Mouse (Mus musculus): ENCODE measurements around the gene Sertad2.

Gene Sertad2

DNA sequence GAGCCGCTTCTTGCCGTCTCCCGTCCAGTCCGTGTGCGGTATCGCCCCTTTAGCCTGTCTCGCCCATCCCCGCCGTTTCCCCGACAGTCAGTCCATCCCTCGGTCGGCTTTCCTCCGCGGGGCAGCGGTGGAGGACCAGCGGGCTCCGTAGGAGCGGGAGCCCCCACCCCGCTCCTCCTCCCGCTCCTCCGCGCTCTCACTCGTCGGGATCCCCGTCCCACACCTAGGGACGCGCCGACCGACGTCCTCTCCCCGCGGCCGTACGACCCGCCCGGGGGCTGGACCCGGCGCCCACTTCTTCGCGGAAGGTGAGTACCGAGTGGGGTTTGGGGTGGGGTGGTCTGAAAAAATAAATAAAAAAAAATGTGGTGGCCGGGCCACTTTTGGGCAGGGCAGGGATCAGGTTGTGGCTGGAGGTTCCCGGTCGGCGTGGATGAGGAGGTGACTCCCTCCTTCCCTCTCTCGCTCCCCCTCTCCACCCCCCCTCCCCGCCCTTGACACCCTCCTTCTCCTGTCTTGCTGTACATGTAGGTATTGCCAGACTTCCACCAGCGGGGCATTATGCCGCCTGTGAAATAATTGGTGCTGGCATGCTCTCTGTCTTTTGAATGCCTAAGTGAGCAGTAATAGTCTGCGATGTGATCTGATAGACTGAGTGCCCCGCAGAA is 534 bp downstream of the Sertad2 start:
- in situ Hi-C loops (cut with MboI; ENCODE audit: low pct_unique_long_range_greater_than_20kb in 1 of 2, low sequenced_read_pairs in 2 of 2, unreplicated experiment in 1 of 2): no loop called here

DNA sequence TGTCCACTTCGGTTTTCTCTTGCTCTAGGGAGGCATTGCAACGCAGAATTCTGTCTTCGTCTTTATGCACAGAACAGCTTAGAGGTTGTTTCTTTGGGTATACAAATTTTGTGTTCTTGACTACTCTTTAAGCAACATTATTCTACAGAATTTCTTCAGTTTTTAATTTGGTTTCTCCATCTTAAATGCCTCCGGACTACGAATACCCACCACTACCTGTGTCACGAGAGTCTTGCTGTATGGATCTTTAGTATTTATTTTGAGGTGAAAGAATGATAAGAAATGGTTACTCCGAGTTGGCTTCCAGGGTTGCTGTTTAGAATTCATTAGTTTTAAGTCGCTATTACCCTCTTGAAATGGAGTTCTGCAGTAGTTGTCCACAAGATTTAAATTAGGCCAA is 1.3 kb downstream of the Sertad2 start:
- in situ Hi-C loops (cut with MboI; ENCODE audit: low pct_unique_long_range_greater_than_20kb in 1 of 2, low sequenced_read_pairs in 2 of 2, unreplicated experiment in 1 of 2): no loop called here

DNA sequence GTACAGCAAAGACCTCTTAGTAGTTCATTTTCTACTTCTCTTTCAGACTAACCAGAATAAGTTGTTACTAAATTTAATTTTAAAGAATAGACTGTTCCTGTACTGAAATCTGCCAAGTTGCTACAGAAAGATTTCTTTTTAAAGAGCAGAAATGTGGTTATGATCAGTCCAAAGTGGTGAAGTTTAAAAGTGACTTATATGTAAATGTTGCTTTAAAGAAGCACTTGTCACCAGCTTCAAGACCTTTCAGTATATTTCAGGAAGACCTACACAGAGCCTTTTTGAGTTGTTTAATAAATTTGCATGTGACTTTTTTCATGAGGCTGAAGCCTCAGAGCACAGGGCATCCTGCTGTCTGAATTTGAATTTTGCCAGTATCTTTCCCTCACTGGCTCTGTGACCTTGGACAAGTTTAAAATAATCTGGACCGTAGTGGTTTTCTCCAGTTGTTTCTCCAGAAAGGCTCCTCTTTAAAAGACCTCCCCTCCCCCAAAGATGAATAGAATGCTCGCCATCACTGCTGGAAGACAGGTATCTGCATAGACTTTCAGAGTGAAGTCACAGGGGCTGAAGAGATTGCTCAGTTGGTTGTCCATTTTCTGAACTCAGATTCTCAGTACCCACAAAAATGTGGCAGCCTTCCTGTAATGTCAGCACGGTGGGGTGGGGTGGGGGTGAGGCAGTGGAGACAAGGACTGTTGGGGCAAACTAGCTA is 1.9 kb downstream of the Sertad2 start:
- in situ Hi-C loops (cut with MboI; ENCODE audit: low pct_unique_long_range_greater_than_20kb in 1 of 2, low sequenced_read_pairs in 2 of 2, unreplicated experiment in 1 of 2): no loop called here

DNA sequence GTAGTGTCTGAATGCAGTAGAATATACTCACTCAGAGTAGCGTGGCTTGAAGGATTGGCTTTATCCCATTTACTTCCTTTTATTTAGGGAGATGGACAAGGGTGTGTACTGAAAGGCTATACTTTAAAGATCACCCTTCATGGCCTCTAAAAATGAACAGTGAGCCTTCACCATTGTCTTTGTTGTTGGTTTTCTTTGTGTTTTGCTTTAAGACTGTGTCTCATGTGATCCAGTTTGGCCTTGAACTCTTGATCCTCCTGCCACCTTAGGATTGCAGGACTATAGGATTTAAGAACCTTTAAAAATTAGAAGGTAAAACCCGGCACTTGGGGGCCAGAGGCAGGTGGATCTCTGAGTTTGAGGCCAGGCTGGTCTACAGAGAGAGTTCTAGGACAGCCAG is 6.4 kb downstream of the Sertad2 start:
- in situ Hi-C loops (cut with MboI; ENCODE audit: low pct_unique_long_range_greater_than_20kb in 1 of 2, low sequenced_read_pairs in 2 of 2, unreplicated experiment in 1 of 2): no loop called here

DNA sequence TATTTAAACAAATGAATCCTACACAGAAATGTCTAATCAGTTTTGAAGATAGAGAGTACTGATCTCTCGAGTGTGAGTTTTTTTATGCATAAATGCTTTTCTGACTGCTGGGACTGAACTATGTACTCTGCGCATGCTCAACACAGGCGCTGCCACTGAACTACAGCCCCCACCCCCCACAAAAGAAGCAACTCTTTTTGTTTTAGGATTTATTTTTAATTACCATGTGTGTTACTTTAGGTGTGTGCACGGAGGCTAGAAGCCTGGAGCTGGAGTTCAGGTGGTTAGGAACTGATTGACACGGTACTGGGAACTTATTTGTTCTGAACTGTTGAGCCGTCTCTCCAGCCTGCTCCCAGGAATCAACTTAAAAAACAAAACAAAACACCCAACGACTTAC is 7.1 kb downstream of the Sertad2 start:
- in situ Hi-C loops (cut with MboI; ENCODE audit: low pct_unique_long_range_greater_than_20kb in 1 of 2, low sequenced_read_pairs in 2 of 2, unreplicated experiment in 1 of 2): no loop called here

DNA sequence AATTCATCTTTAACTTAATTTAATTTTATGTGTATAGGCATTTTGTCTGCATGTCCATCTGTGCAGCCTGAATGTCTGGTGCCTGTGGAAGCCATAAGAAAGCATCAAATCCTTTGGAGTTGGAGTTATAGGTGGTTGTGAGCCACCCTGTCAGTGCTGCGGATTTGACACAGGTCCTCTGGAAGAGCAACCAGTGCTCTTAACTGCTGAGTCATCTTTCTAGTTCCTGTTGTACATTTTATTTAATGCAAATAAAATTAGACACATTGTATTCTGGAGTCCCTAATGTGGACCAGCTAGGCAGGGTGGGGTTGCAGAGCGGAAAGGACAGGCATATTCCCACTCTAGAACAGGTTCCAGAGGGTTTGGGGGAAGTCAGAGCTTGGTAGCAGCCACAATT is 9.0 kb downstream of the Sertad2 start:
- in situ Hi-C loops (cut with MboI; ENCODE audit: low pct_unique_long_range_greater_than_20kb in 1 of 2, low sequenced_read_pairs in 2 of 2, unreplicated experiment in 1 of 2): no loop called here

DNA sequence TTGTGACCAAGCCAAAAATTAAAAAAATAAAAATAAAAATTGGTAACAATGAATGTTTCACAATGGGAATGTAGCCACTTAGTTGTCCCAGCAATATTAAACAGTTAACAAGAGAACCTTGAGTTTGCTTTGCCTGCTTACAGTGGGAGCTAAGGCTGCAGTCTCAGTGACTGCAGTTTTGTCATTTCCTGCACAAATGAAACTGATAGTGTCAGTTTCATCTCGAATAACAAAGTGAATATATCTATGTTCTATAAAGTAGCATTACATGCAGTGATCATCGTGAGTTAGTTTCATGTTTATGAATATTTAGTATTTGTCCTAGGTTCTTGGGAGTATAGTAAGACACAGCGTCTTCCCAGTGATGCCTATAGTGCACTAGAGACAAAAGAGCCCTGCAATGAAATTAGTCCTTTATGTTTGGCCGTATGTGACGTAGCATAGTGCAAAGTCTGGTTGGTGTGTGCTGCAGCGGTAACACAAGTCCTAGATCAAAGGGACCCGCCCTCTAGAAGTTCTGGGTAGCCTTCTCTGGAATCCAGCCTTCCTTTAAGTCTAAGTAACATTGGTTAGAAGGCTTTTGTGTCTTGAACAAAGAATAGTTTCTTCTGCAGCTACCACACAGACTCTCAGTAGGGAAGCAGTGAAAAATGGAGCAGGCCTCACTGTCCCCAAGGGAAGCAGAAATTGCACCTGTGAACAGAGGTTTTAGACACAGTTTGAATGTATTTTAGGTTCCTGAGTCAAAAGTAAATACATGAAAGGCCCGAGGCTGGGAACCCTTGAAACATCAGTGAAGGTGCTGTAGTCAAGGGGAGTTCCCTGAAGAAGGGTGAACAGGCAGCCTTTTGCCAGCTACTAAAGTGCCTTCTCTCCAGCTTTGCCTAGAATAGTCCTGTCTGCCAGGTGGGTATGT is 10.0 kb downstream of the Sertad2 start:
- in situ Hi-C loops (cut with MboI; ENCODE audit: low pct_unique_long_range_greater_than_20kb in 1 of 2, low sequenced_read_pairs in 2 of 2, unreplicated experiment in 1 of 2): no loop called here

DNA sequence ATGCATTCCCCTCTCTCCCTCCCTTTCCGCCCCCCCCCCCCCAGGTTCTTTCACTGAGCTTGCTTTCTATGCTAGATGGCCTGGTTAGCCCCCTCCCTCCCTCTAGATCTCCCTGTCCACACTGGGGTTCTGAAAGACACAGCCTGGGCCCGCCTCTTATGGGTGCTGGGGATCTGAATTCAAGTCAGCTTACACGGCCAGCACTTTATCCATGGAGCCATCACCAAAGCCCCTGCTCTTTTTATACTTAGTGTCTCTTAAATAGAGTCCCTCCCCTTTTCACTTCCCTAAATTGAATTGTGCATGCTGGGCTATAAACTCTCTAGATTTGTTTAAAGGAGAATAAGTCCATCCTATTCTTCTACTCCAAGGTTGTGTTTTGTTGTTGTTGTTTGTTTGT is 12.6 kb downstream of the Sertad2 start:
- in situ Hi-C loops (cut with MboI; ENCODE audit: low pct_unique_long_range_greater_than_20kb in 1 of 2, low sequenced_read_pairs in 2 of 2, unreplicated experiment in 1 of 2): no loop called here

DNA sequence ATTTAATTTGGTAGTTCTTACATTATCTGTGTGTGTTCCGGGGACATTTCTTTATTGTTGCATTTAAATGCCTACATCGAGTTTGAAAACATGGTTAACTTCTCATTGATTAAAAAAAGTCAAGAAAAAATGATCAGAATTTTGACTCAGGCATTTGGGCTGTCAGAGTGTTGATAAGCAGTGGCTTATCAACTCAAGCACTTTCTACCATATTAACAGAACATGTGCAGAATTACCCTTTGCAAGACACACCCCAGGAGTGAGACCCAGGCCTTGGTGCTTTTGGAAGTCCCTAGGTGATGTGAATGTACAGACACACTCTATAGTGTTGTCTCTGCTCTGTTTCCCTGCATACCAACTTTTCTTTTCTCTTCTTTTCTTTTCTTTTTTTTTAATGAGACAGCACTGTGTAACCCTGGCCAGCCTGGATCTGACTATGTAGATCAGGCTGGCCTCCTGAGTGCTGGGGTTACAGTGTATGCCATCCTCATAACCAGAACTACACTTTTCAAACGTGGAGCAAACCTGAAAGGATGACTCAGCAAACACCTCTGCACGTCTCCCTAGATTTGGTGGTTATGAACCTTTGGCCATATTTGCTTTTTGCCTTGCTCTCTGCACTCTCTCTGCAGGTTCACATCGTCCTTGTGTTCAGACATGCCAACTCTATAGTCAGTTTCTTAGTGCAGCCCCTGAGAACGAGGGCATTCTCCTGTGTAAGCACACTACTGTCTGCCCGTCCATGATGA is 13.3 kb downstream of the Sertad2 start:
- in situ Hi-C loops (cut with MboI; ENCODE audit: low pct_unique_long_range_greater_than_20kb in 1 of 2, low sequenced_read_pairs in 2 of 2, unreplicated experiment in 1 of 2): no loop called here

DNA sequence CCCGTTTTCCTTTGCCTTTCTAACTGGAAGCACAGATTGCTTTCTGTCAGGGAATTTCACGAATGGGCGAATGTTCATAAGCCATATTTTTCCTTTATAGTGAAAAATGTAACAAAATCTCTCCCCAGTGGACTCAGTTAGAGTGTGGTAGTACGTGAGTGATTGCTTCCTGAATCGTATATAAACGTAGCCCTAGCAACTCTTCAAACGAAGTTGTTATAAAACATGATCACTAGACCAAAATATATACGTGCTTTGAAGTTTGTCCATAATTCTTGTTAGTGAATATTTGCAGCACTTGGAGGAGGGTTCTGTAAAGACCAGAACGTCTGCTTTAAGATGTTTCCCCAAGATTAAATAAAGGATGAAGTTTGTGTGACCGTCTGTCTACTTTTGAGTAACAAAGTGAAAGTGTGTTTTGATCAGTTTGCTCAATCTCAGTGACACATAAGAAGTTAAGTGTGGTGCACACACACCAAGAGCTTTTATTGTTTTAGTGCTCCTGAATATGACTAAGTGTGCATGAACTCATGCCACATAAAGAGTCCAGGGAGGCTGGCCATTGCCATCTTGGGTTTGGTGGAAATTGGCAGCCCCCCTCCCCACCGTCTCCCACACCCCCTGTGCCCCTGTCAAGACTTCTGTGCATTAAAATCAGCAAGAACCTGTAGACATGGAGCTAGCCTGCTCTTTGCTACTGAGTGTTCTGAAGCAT is 16.3 kb downstream of the Sertad2 start:
- in situ Hi-C loops (cut with MboI; ENCODE audit: low pct_unique_long_range_greater_than_20kb in 1 of 2, low sequenced_read_pairs in 2 of 2, unreplicated experiment in 1 of 2): no loop called here

DNA sequence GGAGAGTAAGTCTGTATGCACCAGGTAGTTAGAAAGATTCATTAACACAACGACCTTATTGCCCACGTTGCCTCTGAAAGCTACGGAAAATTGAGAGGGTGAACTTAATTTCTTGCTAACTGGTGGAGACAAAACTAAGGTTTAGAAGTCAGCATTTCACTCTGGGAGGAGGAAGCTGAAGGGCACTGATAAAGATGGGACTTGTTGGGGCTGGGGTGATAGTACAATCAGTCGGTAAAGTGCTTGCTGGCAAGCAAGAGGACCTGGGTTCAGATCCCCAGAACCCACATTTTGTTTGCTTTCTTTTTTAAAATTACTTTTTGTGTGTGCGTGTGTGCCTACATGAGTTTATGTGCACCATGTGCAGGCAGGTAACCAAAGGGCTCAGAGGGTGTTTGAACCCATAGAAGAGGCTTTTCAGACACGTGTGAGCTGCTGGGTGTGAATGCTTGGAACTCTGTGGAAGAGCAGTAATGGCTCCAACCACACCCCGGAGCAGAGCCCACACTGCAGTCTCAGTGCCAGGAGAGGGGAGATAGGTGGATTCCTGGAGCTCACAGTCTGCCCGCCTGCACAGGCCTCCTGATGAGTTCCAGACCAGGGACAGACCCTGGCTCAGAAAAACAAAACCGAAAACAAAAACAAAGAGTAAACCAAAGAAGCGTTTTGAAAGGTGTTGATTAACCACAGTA is 17.0 kb downstream of the Sertad2 start:
- in situ Hi-C loops (cut with MboI; ENCODE audit: low pct_unique_long_range_greater_than_20kb in 1 of 2, low sequenced_read_pairs in 2 of 2, unreplicated experiment in 1 of 2): no loop called here

DNA sequence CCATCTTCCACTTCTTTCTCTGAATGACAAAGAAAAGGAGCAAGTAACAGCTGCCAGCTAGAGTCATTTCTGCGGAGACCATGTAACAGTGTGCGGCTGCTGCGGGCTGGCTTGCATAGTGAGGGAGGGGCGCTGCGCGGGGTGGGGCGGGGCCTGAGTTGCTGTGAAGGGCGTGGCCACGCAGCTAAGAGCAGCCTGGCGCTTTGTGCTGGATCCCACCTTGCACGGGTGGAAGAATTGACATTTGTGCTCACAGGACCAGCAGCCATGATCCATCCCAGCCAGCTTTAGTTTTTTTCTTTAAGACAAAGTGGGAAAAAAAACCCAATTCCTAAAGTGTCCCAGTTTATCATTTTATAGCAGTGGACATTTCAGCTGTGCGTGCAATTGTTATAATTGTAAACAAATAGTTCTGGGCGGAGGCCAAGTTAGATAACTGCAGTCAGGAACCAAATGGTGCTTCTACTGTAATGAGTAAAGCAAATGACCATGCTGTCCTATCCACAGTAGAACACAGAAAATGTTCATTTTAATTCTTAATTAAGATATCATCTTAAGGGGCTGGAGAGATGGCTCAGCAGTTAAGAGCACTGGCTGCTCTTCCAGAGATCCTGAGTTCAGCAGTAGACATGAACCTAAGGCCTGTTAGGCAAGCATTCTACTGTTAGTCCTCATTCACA is 18.4 kb downstream of the Sertad2 start:
- in situ Hi-C loops (cut with MboI; ENCODE audit: low pct_unique_long_range_greater_than_20kb in 1 of 2, low sequenced_read_pairs in 2 of 2, unreplicated experiment in 1 of 2): no loop called here

DNA sequence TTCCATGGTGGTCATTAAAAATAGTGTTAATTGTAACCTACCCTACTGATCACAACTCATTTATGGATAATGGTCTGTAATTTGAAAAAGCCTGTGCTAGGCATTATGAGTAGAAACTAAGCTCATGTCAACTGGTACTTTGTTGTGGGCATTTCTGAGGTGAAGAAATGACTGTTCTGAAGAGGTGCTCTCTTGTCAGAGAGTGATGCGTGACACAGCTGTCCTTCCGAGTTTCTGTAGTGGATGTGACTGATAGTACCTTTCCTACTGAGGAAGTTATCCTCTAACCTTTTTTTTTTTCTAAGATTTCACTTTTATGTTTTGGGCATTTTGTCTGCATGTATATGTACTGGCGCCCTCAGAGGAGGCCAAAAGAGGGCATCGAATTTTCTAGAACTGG is 22.0 kb downstream of the Sertad2 start:
- in situ Hi-C loops (cut with MboI; ENCODE audit: low pct_unique_long_range_greater_than_20kb in 1 of 2, low sequenced_read_pairs in 2 of 2, unreplicated experiment in 1 of 2): no loop called here

DNA sequence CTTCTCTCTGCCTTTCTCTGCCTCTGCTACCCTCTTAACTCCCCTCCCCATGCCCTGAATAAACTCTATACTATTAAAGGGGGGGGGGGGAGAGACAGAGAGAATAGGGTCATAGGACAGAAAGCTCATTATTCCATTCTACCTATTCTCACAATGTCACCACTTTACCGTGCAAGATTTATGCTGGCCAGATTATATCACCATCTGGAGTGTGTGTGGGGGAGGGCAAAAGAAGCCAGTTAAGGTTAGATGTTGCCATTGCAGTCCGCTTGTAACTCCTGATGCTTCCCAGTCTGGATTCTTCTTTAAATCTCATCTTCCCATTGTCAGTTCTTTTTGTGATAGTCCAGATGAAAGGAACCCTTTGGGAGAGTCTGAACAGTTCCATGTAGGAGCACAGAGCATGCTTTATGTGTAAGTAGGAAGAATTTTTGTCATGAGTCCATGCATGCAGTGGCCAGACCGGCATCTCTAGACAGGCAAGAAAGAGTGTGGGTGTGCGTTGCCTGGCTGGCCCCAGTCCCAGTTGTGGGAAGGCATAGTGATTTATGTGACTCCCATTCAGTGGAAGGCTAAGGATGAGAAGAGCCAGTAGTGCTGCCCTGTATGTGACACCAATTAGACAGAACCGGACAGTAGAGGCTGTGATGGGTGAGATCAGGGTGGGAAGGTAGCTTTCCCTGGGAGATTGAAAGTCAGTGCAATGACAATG is 28.8 kb downstream of the Sertad2 start:
- in situ Hi-C loops (cut with MboI; ENCODE audit: low pct_unique_long_range_greater_than_20kb in 1 of 2, low sequenced_read_pairs in 2 of 2, unreplicated experiment in 1 of 2): no loop called here

DNA sequence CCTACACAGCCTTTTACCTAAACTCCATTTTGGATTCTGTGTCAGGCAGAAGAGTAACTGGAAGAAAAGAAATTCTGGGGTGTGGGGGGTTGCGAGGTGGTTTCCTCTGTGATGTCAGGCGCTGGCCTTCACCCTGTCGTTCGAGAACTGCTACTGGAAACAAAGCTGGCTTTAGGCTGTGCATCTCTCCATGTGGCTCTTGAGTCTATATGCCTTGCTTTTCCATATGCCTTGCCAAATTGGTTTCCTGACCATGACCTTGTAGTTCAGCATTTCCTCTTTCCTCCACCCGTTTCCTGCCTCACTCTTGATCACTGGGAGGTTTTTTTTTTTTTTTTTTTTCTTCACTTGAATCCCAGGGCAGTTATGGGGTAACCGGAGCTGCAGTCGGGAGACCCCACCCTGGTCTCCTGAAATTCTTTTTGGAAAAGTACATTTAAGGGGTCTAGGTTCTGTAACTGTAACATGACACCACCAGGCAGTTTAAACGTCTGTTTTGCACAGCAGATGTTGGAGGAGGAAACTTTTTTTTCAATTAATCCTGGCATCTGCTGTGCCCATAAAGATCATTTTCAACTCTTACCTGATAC is 33.1 kb downstream of the Sertad2 start:
- in situ Hi-C loops (cut with MboI; ENCODE audit: low pct_unique_long_range_greater_than_20kb in 1 of 2, low sequenced_read_pairs in 2 of 2, unreplicated experiment in 1 of 2): no loop called here

DNA sequence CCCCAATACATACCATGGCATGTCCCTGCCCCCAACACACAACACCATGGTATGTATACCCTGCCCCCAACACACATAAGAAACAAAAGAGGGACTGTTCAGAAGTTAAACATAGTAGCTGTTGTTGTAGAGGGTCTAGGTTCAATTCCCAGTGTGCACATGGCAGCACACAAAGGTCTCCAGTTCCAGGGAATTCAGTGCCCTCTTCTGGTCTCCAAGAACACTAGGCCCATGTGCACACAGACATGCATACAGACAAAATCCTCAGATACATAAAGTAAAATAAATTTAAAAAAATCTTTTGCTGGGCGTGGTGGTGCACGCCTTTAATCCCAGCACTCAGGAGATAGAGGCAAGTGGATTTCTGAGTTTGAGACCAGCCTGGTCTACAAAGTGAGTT is 39.7 kb downstream of the Sertad2 start:
- in situ Hi-C loops (cut with MboI; ENCODE audit: low pct_unique_long_range_greater_than_20kb in 1 of 2, low sequenced_read_pairs in 2 of 2, unreplicated experiment in 1 of 2): no loop called here

Measured in mouse embryonic stem cell (cell line).